Mouse (Mus musculus) telencephalon, adult 2 months (tissue): ENCODE measurements at regions not wholly inside any gene's neighbourhood (a gene's known extent, or its start where the extent isn't known, plus 50 kb on each side); places are given as distances from the start of the nearest gene placed in this dataset.

Source experiments
- DNase-seq: peaks from one replicate; pipeline ENCODE4 v3.0.0-alpha.2; 2011; ENCODE audit warnings: low read depth, low spot score

- DNase-seq: no peak
Measured at GRCm38 (mm10) chr6:122394160-122394559, 53.8 kb upstream of the Phc1 start.

- no peak for DNase-seq
Measured at GRCm38 (mm10) chr6:122393231-122393881, 53.0 kb upstream of the Phc1 start.

- DNase-seq: peak; percentile 62
Measured at GRCm38 (mm10) chr6:122391725-122392667, 51.6 kb upstream of the Phc1 start.

- DNase-seq: no peak
Measured at GRCm38 (mm10) chr6:122391126-122391525, 50.8 kb upstream of the Phc1 start.

- no peak for DNase-seq
Measured at GRCm38 (mm10) chr6:122390720-122391119, 50.4 kb upstream of the Phc1 start.
